Mouse (Mus musculus) kidney, adult 2 months (tissue): Measurements from ENCODE around the gene Slc35a2.

Experiments
- CTCF ChIP-seq: fragments of 200-500 bp; conservative IDR thresholded peaks from 2 replicates; pipeline ENCODE4 v1.5.1; 2011; ENCODE audit warnings: low read depth, mild to moderate bottlenecking, control low read depth, low read length, moderate library complexity, mixed read lengths; ENCODE audit not compliant: insufficient read depth, insufficient read length
- POLR2A ChIP-seq: fragments of 200-500 bp; IDR thresholded peaks from one replicate; pipeline ENCODE4 v1.6.1; 2011; ENCODE audit warnings: low read depth, low read length, control low read depth

DNA sequence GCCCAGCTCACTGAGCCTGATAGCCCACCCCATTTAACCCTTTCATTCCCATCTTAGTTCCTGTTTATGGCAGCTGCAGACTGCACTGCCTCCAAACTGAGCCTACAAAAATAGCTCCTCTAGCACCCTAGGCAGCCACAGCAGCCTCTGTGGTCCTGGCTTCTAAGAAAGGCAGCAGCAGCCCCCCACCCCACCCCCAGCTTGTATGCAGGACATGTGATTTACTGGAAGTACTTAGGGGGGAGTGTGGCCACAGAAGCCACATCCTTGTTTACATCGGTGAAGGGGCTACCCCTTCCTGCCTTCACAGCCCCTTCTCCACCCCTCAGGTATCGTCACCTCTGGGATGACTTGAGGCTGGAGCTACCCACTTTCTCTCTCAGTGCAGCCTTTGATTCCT lies 18.5 kb upstream of the Slc35a2 start:
- no peak for TF ChIP-seq CTCF
- TF ChIP-seq POLR2A = no peak
